Mouse (Mus musculus): Measurements from ENCODE around the gene Ror2. TPM values are rescaled to one million over a fixed set of nuclear protein-coding genes. Genes with fewer than 3 reads are reported as not detected.
"Not testable (repeated sequence)": the region's sequence is repeated elsewhere in the genome, so short reads cannot be mapped to it uniquely, and the experiment has no call there.

Ror2 gene
- 17.4 and 20.9 TPM in 2 replicates for polyA plus RNA-seq (2015; fragmentation: Nextera tagmentation; extraction: Ambion mirVana)

GRCm38 (mm10) chr13:53285756-53286361 is at the start of gene Ror2:
TSS of gene Ror2 (minus strand) at chr13:53286124.
- Histone ChIP-seq H3K9ac (peak within 1 kb of the TSS; percentile 84), H3K4me2 (peak within 1 kb of the TSS; percentile 72), H3K36me3 (no peaks in the 10 kb centered on the region), H3K27me3 (replicated peaks) (0 out of 2 replicates have a peak, but pooled peaks cover 3% of the 10 kb centered on the region), H3K9me3 (no peaks in the 10 kb centered on the region), H3K4me1 (peaks cover 14% of the 10 kb centered on the region), H3K27ac (peak within 1 kb of the TSS; percentile 86), H3K4me3 (replicated peaks) (peak within 1 kb of the TSS; percentile 77)
- WGBS, result under 1% methylated on average over 63 of the region's 68 CpGs
- ATAC-seq (ENCODE audit: insufficient read depth, low FRiP score, low read depth), result peak; percentile 88

- Histone ChIP-seq H3K4me3 (replicated peaks) (no peak overlapping the region), H3K4me1 (no peaks in the 10 kb centered on the region), H3K27me3 (replicated peaks) (no peaks in the 10 kb centered on the region), H3K36me3 (peaks cover 14% of the 10 kb centered on the region), H3K4me2 (no peak overlapping the region), H3K9ac (no peak overlapping the region), H3K27ac (no peak overlapping the region), H3K9me3 (no peaks in the 10 kb centered on the region)
- ATAC-seq (ENCODE audit: insufficient read depth, low FRiP score, low read depth), result no peak
- 82% methylated on average over 8 of the region's 8 CpGs for WGBS
Measured at GRCm38 (mm10) chr13:53333769-53334168, 47.8 kb upstream of the Ror2 start.

- Histone ChIP-seq H3K4me1 (no peaks in the 10 kb centered on the region), H3K4me2 (no peak overlapping the region), H3K9me3 (no peaks in the 10 kb centered on the region), H3K27me3 (replicated peaks) (no peaks in the 10 kb centered on the region), H3K9ac (no peak overlapping the region), H3K4me3 (replicated peaks) (no peak overlapping the region), H3K36me3 (0 out of 2 replicates have a peak, but pooled peaks cover 2% of the 10 kb centered on the region), H3K27ac (no peak overlapping the region)
- no peak for ATAC-seq (ENCODE audit: insufficient read depth, low FRiP score, low read depth)
- 75% methylated on average over 2 of the region's 2 CpGs for WGBS
Measured at GRCm38 (mm10) chr13:53330246-53330645, 44.3 kb upstream of the Ror2 start.

- ATAC-seq (ENCODE audit: insufficient read depth, low FRiP score, low read depth), result no peak
- no peak overlapping the region for H3K27ac ChIP-seq
- H3K27me3 ChIP-seq (replicated peaks), result no peaks in the 10 kb centered on the region
- H3K4me3 ChIP-seq (replicated peaks), result no peak overlapping the region
- no peak overlapping the region for H3K4me2 ChIP-seq
- H3K36me3 ChIP-seq, result no peaks in the 10 kb centered on the region
- H3K4me1 ChIP-seq, result no peaks in the 10 kb centered on the region
- H3K9ac ChIP-seq, result no peak overlapping the region
- WGBS, result 89% methylated on average over 1 of the region's 1 CpGs
- H3K9me3 ChIP-seq, result no peaks in the 10 kb centered on the region
Measured at GRCm38 (mm10) chr13:53325531-53325930, 39.6 kb upstream of the Ror2 start.

- no peaks in the 10 kb centered on the region for H3K27me3 ChIP-seq (replicated peaks)
- no peak overlapping the region for H3K27ac ChIP-seq
- no peaks in the 10 kb centered on the region for H3K4me1 ChIP-seq
- H3K4me3 ChIP-seq (replicated peaks), result no peak overlapping the region
- ATAC-seq (ENCODE audit: insufficient read depth, low FRiP score, low read depth), result no peak
- WGBS, result 74% methylated on average over 2 of the region's 2 CpGs
- no peaks in the 10 kb centered on the region for H3K36me3 ChIP-seq
- no peak overlapping the region for H3K4me2 ChIP-seq
- no peaks in the 10 kb centered on the region for H3K9me3 ChIP-seq
- H3K9ac ChIP-seq, result no peak overlapping the region
Measured at GRCm38 (mm10) chr13:53323661-53324060, 37.7 kb upstream of the Ror2 start.

- no peaks in the 10 kb centered on the region for H3K27me3 ChIP-seq (replicated peaks)
- H3K9ac ChIP-seq, result no peak overlapping the region
- H3K4me2 ChIP-seq, result no peak overlapping the region
- H3K36me3 ChIP-seq, result no peaks in the 10 kb centered on the region
- no peak for ATAC-seq (ENCODE audit: insufficient read depth, low FRiP score, low read depth)
- no peak overlapping the region for H3K4me3 ChIP-seq (replicated peaks)
- 53% methylated on average over 12 of the region's 12 CpGs for WGBS
- no peak overlapping the region for H3K27ac ChIP-seq
- H3K9me3 ChIP-seq, result no peaks in the 10 kb centered on the region
- H3K4me1 ChIP-seq, result no peaks in the 10 kb centered on the region
Measured at GRCm38 (mm10) chr13:53320899-53321298, 35.0 kb upstream of the Ror2 start.

GRCm38 (mm10) chr13:53316515-53317295 is 30.8 kb upstream of the Ror2 start:
- no peak overlapping the region for H3K4me3 ChIP-seq (replicated peaks)
- 45% methylated on average over 11 of the region's 11 CpGs for WGBS
- no peak overlapping the region for H3K4me2 ChIP-seq
- H3K9me3 ChIP-seq, result no peaks in the 10 kb centered on the region
- ATAC-seq (ENCODE audit: insufficient read depth, low FRiP score, low read depth), result peak; percentile 55; the same call in 1 of the 2 replicates
- no peaks in the 10 kb centered on the region for H3K27me3 ChIP-seq (replicated peaks)
- H3K9ac ChIP-seq, result no peak overlapping the region
- H3K4me1 ChIP-seq, result 0 out of 2 replicates have a peak, but pooled peaks cover 4% of the 10 kb centered on the region
- H3K36me3 ChIP-seq, result no peaks in the 10 kb centered on the region
- H3K27ac ChIP-seq, result no peak overlapping the region

GRCm38 (mm10) chr13:53315757-53316156 is 29.8 kb upstream of the Ror2 start:
- not testable (repeated sequence) for H3K36me3 ChIP-seq; H3K4me3 ChIP-seq (replicated peaks); H3K27me3 ChIP-seq (replicated peaks); H3K9ac ChIP-seq; H3K4me2 ChIP-seq; H3K4me1 ChIP-seq; H3K27ac ChIP-seq; ATAC-seq (ENCODE audit: insufficient read depth, low FRiP score, low read depth); H3K9me3 ChIP-seq
- 83% methylated on average over 4 of the region's 4 CpGs for WGBS

GRCm38 (mm10) chr13:53310442-53310841 is 24.5 kb upstream of the Ror2 start:
- Histone ChIP-seq H3K27ac (peak overlapping the region; percentile 80; the same call in 1 of the 2 replicates), H3K9me3 (no peaks in the 10 kb centered on the region), H3K9ac (no peak overlapping the region), H3K27me3 (replicated peaks) (no peaks in the 10 kb centered on the region), H3K4me3 (replicated peaks) (no peak overlapping the region), H3K4me2 (no peak overlapping the region), H3K4me1 (peaks cover 8% of the 10 kb centered on the region), H3K36me3 (no peaks in the 10 kb centered on the region)
- 79% methylated on average over 5 of the region's 5 CpGs for WGBS
- no peak for ATAC-seq (ENCODE audit: insufficient read depth, low FRiP score, low read depth)

GRCm38 (mm10) chr13:53309661-53310160 is 23.8 kb upstream of the Ror2 start:
- no peaks in the 10 kb centered on the region for H3K27me3 ChIP-seq (replicated peaks)
- H3K27ac ChIP-seq, result peak overlapping the region; percentile 80
- no peaks in the 10 kb centered on the region for H3K9me3 ChIP-seq
- peak overlapping the region; percentile 28 for H3K4me3 ChIP-seq (replicated peaks)
- no peaks in the 10 kb centered on the region for H3K36me3 ChIP-seq
- peak; percentile 75 for ATAC-seq (ENCODE audit: insufficient read depth, low FRiP score, low read depth)
- 1% methylated on average over 15 of the region's 15 CpGs for WGBS
- no peak overlapping the region for H3K9ac ChIP-seq
- peaks cover 8% of the 10 kb centered on the region for H3K4me1 ChIP-seq
- peak overlapping the region; percentile 62 for H3K4me2 ChIP-seq

GRCm38 (mm10) chr13:53309148-53309547 is 23.2 kb upstream of the Ror2 start:
- Histone ChIP-seq H3K4me3 (replicated peaks) (peak overlapping the region; percentile 28), H3K27ac (peak overlapping the region; percentile 80), H3K9ac (no peak overlapping the region), H3K9me3 (no peaks in the 10 kb centered on the region), H3K4me1 (peaks cover 4% of the 10 kb centered on the region), H3K4me2 (peak overlapping the region; percentile 62), H3K27me3 (replicated peaks) (no peaks in the 10 kb centered on the region), H3K36me3 (no peaks in the 10 kb centered on the region)
- WGBS, result 23% methylated on average over 9 of the region's 9 CpGs
- peak; percentile 62; the same call in 1 of the 2 replicates for ATAC-seq (ENCODE audit: insufficient read depth, low FRiP score, low read depth)

GRCm38 (mm10) chr13:53306836-53307235 is 20.9 kb upstream of the Ror2 start:
- H3K27me3 ChIP-seq (replicated peaks), result no peaks in the 10 kb centered on the region
- H3K9me3 ChIP-seq, result no peaks in the 10 kb centered on the region
- no peak overlapping the region for H3K4me3 ChIP-seq (replicated peaks)
- no peak overlapping the region for H3K9ac ChIP-seq
- 73% methylated on average over 5 of the region's 5 CpGs for WGBS
- no peak for ATAC-seq (ENCODE audit: insufficient read depth, low FRiP score, low read depth)
- H3K36me3 ChIP-seq, result no peaks in the 10 kb centered on the region
- no peak overlapping the region for H3K27ac ChIP-seq
- peaks cover 4% of the 10 kb centered on the region for H3K4me1 ChIP-seq
- H3K4me2 ChIP-seq, result no peak overlapping the region

Measured in stomach, embryonic 15.5 days (tissue).